Mouse (Mus musculus) adrenal gland, adult 2 months (tissue): ENCODE results near the gene Olfr834. TPM values are rescaled to one million over a fixed set of nuclear protein-coding genes. Genes with fewer than 3 reads are reported as not detected.

ENCODE experiments used
- DNase-seq: peaks from one replicate; pipeline ENCODE4 v3.0.0; 2021
- long read RNA-seq: library from polyadenylated mRNA; stranded (forward); transcript quantifications from one replicate; pipeline ENCODE4 v2.0.0, GENCODE M21; 2021
- polyA plus RNA-seq: library from polyadenylated mRNA; depleted of rRNA; stranded (reverse); fragments of >200 nt; gene quantifications from 2 replicates; pipeline ENCODE4 v1.2.3, GENCODE M21; 2012; rRNA removed
- total RNA-seq, 2 experiments: library from RNA; stranded (reverse); gene quantifications; 2 replicates each; pipeline ENCODE4 v1.2.3; 2021

The Olfr834 gene
- not detected for total RNA-seq
- not detected in 2 replicates for polyA plus RNA-seq
- long read RNA-seq: 0 reads

DNA sequence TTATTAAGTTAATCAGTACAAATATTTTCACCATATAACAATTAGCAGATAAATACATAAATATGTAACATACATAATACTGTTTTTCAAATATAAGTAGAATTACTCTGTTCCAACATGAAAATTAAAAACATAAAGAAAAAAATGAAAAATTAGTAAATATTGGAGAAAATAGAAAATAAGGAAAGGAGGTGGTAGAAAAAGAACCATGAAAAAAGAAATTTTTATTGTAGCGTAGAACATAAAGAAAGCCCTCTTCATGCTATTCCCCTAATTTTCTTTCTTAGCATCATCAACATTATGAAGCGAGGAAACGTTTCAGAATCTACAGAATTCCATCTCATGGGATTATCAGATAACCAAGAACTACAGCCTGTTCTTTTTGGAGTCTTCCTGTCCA lies at the start of gene Olfr834:
Olfr834 (plus strand) TSS at position 301 of the 400 bp plus-strand sequence.
- DNase-seq: no peak

- no peak for DNase-seq
These were observed 25.8 kb upstream of the Olfr834 start for GRCm38 (mm10) chr9:18962021-18962420.

DNA sequence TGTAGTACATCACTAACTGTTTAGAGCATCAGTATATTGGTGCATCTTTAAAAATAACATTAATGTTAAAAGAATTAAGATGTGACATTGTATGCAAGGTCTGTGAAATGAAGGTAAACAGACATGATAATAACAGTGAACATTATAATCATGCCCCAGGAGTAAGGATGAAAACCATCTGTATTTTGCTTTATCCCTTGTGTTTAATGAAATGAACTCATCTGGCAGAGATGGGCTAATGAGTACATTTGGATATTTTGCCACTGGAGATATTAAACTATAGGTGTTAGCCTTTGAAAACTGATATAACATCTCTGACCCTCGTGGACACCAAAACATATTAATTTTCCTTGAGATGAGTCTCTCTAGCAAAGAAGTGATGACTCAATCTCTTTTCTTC lies 44.6 kb downstream of the Olfr834 start, which contains the start of gene Olfr835:
Olfr835 (plus strand) TSS at position 301 of the 400 bp plus-strand sequence.
- no peak for DNase-seq

Other genes starting within 250 kb of the Olfr834 start
- gene Olfr24, start 224.0 kb upstream of the Olfr834 start, total RNA-seq: not detected
- gene Olfr24, start 224.0 kb upstream of the Olfr834 start, polyA plus RNA-seq: not detected in 2 replicates
- gene Olfr828, start 168.5 kb upstream of the Olfr834 start, total RNA-seq: not detected
- not detected in 2 replicates for gene Olfr828, start 168.5 kb upstream of the Olfr834 start, polyA plus RNA-seq
- gene Olfr829, start 133.1 kb upstream of the Olfr834 start, total RNA-seq: not detected
- not detected in 2 replicates for gene Olfr829, start 133.1 kb upstream of the Olfr834 start, polyA plus RNA-seq
- gene Olfr830, start 113.3 kb upstream of the Olfr834 start, total RNA-seq: not detected
- gene Olfr830, start 113.3 kb upstream of the Olfr834 start, polyA plus RNA-seq: not detected in 2 replicates
- not detected for gene Olfr832, start 50.9 kb upstream of the Olfr834 start, total RNA-seq
- not detected in 2 replicates for gene Olfr832, start 50.9 kb upstream of the Olfr834 start, polyA plus RNA-seq
- gene Olfr835, start 44.7 kb downstream of the Olfr834 start, total RNA-seq: not detected
- gene Olfr835, start 44.7 kb downstream of the Olfr834 start, polyA plus RNA-seq: not detected in 2 replicates
- gene Olfr836, start 132.4 kb downstream of the Olfr834 start, total RNA-seq: not detected
- gene Olfr836, start 132.4 kb downstream of the Olfr834 start, polyA plus RNA-seq: not detected in 2 replicates
- gene Olfr837, start 148.3 kb downstream of the Olfr834 start, total RNA-seq: not detected
- not detected in 2 replicates for gene Olfr837, start 148.3 kb downstream of the Olfr834 start, polyA plus RNA-seq
- gene Olfr839-ps1, start 189.3 kb downstream of the Olfr834 start, total RNA-seq: not detected
- gene Olfr839-ps1, start 189.3 kb downstream of the Olfr834 start, polyA plus RNA-seq: not detected in 2 replicates